Mouse (Mus musculus): ENCODE measurements around the gene Calm2. TPM values are rescaled to one million over a fixed set of nuclear protein-coding genes. Genes with fewer than 3 reads are reported as not detected.

Calm2 gene
- total RNA-seq, 1 experiment from 2014 or later: 1,176 TPM

DNA sequence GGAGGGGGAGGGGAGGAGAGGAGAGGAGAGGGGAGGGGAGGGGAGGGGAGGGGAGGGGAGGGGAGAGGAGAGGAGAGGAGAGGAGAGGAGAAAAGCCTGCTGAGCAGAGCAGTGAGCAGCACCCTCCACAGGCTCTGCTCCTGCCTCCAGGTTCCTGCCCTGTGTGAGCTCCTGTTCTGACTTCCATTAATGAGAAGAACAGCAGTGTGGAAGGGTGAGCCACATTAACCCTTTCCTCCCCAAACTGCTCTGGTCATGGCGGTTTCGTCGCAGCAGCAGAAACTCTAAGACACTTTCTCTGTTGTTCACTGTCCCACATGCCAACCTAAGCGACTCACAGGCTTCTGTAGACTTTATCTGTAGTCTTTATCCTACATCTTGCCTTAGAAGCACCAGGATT, 40.1 kb downstream of the Calm2 start:
- no peak for ATAC-seq (replicated peaks; ENCODE audit: low read depth, poor library complexity, severe bottlenecking)

DNA sequence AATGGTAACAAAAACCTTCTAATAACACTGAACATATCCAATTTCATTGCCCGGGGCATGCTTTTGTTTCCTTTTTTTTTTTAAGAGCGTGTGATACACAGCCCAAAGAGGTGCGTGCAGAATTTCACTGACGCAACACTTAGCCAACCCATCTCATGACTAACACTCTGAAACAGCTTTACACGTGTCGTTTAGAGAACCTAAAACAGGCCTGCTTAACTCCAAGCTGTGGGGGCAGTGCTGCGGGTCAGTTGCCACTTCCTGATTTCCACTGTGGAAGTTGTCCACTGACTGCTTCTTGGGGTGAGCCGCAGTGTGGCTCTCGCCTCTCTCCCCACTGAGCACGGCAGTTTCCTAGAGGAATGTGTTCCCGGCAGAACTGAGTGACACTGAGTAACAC, 41.2 kb downstream of the Calm2 start:
- peak; percentile 95 for ATAC-seq (replicated peaks; ENCODE audit: low read depth, poor library complexity, severe bottlenecking)

DNA sequence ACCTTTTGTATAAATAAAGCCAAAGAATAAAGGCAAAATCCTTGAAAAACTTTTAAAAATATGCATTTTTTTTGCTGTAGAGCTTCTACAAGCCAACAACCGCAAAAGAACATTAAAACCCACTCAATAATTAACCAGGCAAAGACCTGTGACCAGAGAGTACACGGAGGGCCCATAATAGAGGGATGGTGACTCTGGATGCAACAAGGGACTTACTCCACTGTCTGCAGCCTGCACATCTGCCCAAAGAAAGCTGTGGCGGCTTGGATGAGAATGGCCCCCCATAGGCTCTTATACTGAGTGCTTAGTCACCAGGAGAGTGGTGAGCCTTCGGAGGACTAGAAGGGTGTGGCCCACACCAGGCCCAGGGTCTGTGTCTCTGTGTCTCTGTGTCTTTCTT, 43.3 kb downstream of the Calm2 start:
- no peak for ATAC-seq (replicated peaks; ENCODE audit: low read depth, poor library complexity, severe bottlenecking)

DNA sequence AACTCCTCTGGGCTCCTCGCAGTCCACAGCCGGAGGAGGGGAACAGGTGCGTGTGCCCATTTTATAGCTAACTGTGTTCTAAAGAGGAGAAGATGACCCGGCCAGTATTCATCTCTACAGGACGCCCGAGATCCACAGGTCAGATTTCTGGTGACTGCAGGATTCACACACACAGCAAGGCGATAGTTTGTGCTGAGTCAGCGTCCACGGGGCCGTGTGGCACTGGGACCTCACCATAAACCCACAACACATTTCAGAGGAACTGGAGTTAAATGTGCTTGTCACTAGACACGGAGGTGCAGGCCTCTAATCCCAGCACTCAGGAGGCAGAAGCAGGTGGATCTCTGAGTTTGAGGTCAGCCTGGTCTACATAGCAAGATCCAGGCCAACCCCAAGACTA, 44.3 kb downstream of the Calm2 start:
- no peak for ATAC-seq (replicated peaks; ENCODE audit: low read depth, poor library complexity, severe bottlenecking)

DNA sequence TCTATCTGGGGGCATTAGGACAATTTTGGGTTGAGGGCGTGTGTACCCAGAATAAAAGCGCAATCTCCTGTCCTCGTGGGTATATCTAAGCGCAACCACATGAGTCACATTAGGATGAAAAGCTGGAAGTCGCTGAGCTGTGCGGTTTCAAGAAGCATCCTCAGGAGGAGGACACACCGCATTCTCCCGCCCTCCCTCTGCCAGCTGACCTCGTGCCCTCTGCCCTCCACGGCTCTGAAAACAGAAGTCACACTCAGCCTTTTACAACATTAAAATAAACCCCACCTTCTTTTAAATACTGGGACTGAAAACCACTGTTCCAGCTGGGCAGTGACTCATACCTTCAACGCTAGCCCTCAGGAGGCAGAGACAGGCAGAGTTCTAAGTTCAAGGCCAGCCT, 49.6 kb downstream of the Calm2 start:
- ATAC-seq (replicated peaks; ENCODE audit: low read depth, poor library complexity, severe bottlenecking): 0 out of 2 replicates have a peak, but pooled peaks have one; percentile 20

DNA sequence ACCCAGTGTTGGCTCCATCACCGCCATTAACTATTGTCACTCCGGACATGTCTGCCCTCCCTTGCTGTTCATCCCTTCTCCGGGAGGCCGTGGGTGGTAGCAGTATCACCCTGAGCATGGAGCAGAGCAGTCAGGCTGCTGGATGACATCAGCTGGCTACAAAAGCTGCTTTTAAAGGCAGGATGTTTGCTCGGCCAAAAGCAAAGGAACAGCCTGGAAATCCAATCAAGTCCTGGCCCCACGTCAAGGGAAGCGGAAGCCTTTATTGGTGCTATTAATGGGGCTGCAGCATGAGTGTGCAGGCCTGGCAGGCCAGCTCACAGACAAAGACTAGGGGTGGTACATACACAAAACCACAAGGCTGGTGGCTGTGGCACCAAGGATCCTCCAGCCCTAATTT, 55.5 kb downstream of the Calm2 start:
- peak; percentile 20; the same call in 1 of the 2 replicates for ATAC-seq (replicated peaks; ENCODE audit: low read depth, poor library complexity, severe bottlenecking)

DNA sequence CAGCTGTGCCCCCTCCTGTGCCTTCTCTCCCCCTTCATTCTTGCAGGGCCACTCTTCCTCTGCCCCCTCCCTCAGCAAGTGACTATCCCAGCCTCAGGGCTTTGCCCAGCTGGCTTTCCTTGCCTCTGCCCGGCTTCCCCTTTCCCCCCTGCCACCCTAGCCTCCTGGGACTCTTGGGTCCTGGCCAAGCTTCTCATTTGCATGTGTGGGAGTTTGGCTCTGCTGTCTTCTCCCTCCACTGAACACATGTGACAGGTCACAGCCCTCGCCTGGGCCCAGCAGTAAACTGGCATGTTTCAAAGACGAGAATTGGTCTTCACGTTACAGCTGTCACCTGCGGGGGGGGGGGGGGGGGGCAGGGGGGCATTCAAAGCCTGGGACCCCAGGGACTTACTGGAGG, 59.7 kb downstream of the Calm2 start:
- ATAC-seq (replicated peaks; ENCODE audit: low read depth, poor library complexity, severe bottlenecking): peak; percentile 30

DNA sequence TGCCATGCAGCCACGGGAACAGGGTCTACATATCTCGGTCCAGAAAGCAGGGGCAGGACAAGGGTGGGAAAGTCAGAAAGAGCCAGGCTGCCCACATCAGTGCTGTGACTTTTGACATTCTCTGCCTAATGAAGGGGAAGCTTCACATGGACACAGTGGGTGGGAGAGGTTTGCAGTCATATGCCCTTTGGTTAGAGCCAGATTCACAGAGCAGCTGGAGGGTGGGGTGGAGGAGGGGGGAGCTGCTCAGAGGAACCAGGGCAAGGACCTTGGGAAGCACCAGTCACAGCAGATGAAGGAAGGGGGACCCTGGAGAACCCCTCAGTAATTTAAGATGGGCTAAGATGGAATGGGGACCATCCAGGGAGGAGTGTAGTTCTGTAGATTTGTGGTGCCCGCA, 60.9 kb downstream of the Calm2 start:
- no peak for ATAC-seq (replicated peaks; ENCODE audit: low read depth, poor library complexity, severe bottlenecking)

Other genes with a start within 250 kb of the Calm2 start
- gene Mcfd2, start 181.0 kb downstream of the Calm2 start, total RNA-seq (2017): 56.1 and 58.4 TPM in 2 replicates
- 42.8 and 78.2 TPM in 2 replicates for gene Ttc7, start 164.0 kb downstream of the Calm2 start, total RNA-seq (2017)
- not detected in 2 replicates for gene Stpg4, start 19.2 kb downstream of the Calm2 start, total RNA-seq (2017)
- gene Epcam, start 189.0 kb upstream of the Calm2 start, total RNA-seq (2017): not detected in 2 replicates
- gene Msh2, start 225.4 kb upstream of the Calm2 start, total RNA-seq (2017): 124 and 131 TPM in 2 replicates

Data from common myeloid progenitor, adult 5-6 weeks (primary cell).